In genomic region chr15:93733731-93734510, GRCm38 (mm10) we compare ENCODE assay signal across 13 mouse cellular contexts.
DNase-seq lines count a peak whose midpoint lies in the region; ATAC-seq lines count a peak whose summit lies in the region.
"Had no signal": no experiment of that assay in that cellular context is flagged by ENCODE, and none has a peak within 500 bp of the region (broad histone marks: within the 10 kb centered on the region; RNA-seq: fewer than 3 reads in every experiment).

No protein-coding gene starts in this region.

- 90% methylated on average over 18 of the region's 18 CpGs for WGBS in forebrain, embryonic 14.5 days
- WGBS in forebrain, embryonic 12.5 days, result 92% methylated on average over 18 of the region's 18 CpGs
- 87% methylated on average over 18 of the region's 18 CpGs for WGBS in hindbrain, embryonic 12.5 days

- intact Hi-C loops in gastrocnemius, postnatal 36 days (cut with DNase I), result no loop called here

- H3K27ac ChIP-seq in forebrain, embryonic 14.5 days (ENCODE audit: low read depth, low read length), result no peak overlapping the region
- no peak overlapping the region for H3K27ac ChIP-seq in forebrain, embryonic 12.5 days
- no peak overlapping the region for H3K27ac ChIP-seq in hindbrain, embryonic 12.5 days
- H3K27ac ChIP-seq: stomach, embryonic 15.5 days had no signal

- no peaks in the 10 kb centered on the region; the same call in 1 of the 2 replicates for H3K4me1 ChIP-seq in forebrain, embryonic 14.5 days (ENCODE audit: control insufficient read depth, insufficient read depth, low read length)
- H3K4me1 ChIP-seq in forebrain, embryonic 12.5 days, result no peaks in the 10 kb centered on the region; the same call in 1 of the 2 replicates
- no peaks in the 10 kb centered on the region for H3K4me1 ChIP-seq in hindbrain, embryonic 12.5 days
- H3K4me1 ChIP-seq: stomach, embryonic 15.5 days had no signal

- H3K9me3 ChIP-seq in forebrain, embryonic 14.5 days (replicated peaks; ENCODE audit: control insufficient read depth, low read length), result no peaks in the 10 kb centered on the region
- H3K9me3 ChIP-seq in forebrain, embryonic 12.5 days, result no peaks in the 10 kb centered on the region
- no peaks in the 10 kb centered on the region for H3K9me3 ChIP-seq in hindbrain, embryonic 12.5 days (replicated peaks)
- H3K9me3 ChIP-seq: stomach, embryonic 15.5 days had no signal

- no peaks in the 10 kb centered on the region for H3K36me3 ChIP-seq in forebrain, embryonic 14.5 days (ENCODE audit: control insufficient read depth, insufficient read depth, low read length)
- H3K36me3 ChIP-seq in forebrain, embryonic 12.5 days (replicated peaks), result no peaks in the 10 kb centered on the region
- no peaks in the 10 kb centered on the region for H3K36me3 ChIP-seq in hindbrain, embryonic 12.5 days
- H3K36me3 ChIP-seq: stomach, embryonic 15.5 days had no signal

- ATAC-seq in forebrain, embryonic 14.5 days, result no peak
- ATAC-seq in forebrain, embryonic 12.5 days (ENCODE audit: low FRiP score), result no peak
- no peak for ATAC-seq in hindbrain, embryonic 12.5 days (ENCODE audit: low FRiP score)

- H3K4me2 ChIP-seq in forebrain, embryonic 14.5 days (ENCODE audit: low read length), result no peak overlapping the region
- H3K4me2 ChIP-seq in forebrain, embryonic 12.5 days, result no peak overlapping the region
- no peak overlapping the region for H3K4me2 ChIP-seq in hindbrain, embryonic 12.5 days (replicated peaks)
- H3K4me2 ChIP-seq: lung, embryonic 14.5 days; stomach, embryonic 15.5 days had no signal

- H3K27me3 ChIP-seq in forebrain, embryonic 14.5 days (replicated peaks; ENCODE audit: control insufficient read depth, insufficient read depth, low read length), result no peaks in the 10 kb centered on the region
- H3K27me3 ChIP-seq in forebrain, embryonic 12.5 days, result no peaks in the 10 kb centered on the region
- no peaks in the 10 kb centered on the region for H3K27me3 ChIP-seq in hindbrain, embryonic 12.5 days
- H3K27me3 ChIP-seq: stomach, embryonic 15.5 days had no signal

- peak; percentile 18 for DNase-seq in forebrain, embryonic 14.5 days (ENCODE audit: low spot score)
- DNase-seq in urinary bladder, postnatal 14 days (ENCODE audit: low spot score), result peak; percentile 64
- DNase-seq in urinary bladder, postnatal 4 days (ENCODE audit: low spot score in 2 of 2), result no peak
- DNase-seq in gastrocnemius, postnatal 36 days, result peak; percentile 30 to 35
- DNase-seq in skeletal muscle tissue, adult 2 months (ENCODE audit: low read depth, low spot score), result peak; percentile 61
- no peak for DNase-seq in neural tube, embryonic 10.5 days (ENCODE audit: extremely low spot score, low spot score)
- DNase-seq: cerebellum, adult 8-10 months; kidney, adult 8-10 months; lung, embryonic 14.5 days had no signal

- no peak overlapping the region for H3K4me3 ChIP-seq in forebrain, embryonic 14.5 days (ENCODE audit: low read depth, low read length)
- H3K4me3 ChIP-seq in forebrain, embryonic 12.5 days (replicated peaks), result no peak overlapping the region
- H3K4me3 ChIP-seq in hindbrain, embryonic 12.5 days, result no peak overlapping the region
- H3K4me3 ChIP-seq: erythroblast, embryonic 14.5 days; stomach, embryonic 15.5 days had no signal

- no peak overlapping the region for H3K9ac ChIP-seq in forebrain, embryonic 14.5 days (ENCODE audit: low read length)
- no peak overlapping the region for H3K9ac ChIP-seq in forebrain, embryonic 12.5 days
- no peak overlapping the region for H3K9ac ChIP-seq in hindbrain, embryonic 12.5 days
- H3K9ac ChIP-seq: lung, embryonic 14.5 days; stomach, embryonic 15.5 days had no signal

Comparison
In these comparisons a context has a peak if more than half of its experiments do, and no peak if none do; other contexts are left out.
1. DNase-seq: peak in forebrain, embryonic 14.5 days (single experiment), urinary bladder, postnatal 14 days (single experiment), gastrocnemius, postnatal 36 days (2 of 2) and skeletal muscle tissue, adult 2 months (single experiment); none in urinary bladder, postnatal 4 days (0 of 2) and neural tube, embryonic 10.5 days (single experiment).